Mouse (Mus musculus) megakaryocyte, adult 5-6 weeks (primary cell): ENCODE data around the gene Ddx10. TPM values are rescaled to one million over a fixed set of nuclear protein-coding genes. Genes with fewer than 3 reads are reported as not detected.
A peak's percentile ranks its signal among the peaks of the same experiment; 100 is the strongest.

Experiments
- ATAC-seq: 2 replicates; pipeline ENCODE4 v1.8.0; 2016; ENCODE audit warnings: mild to moderate bottlenecking, inconsistent platforms; ENCODE audit not compliant: poor library complexity, severe bottlenecking
- total RNA-seq, 2 experiments: library from RNA; stranded (forward) in 1 of 2; stranded (reverse) in 1 of 2; fragments of 153-499, 151-499 nt in 1 of 2; fragments of 221-1000, 200-1000 nt in 1 of 2; gene quantifications; 2 replicates each; pipeline versions ENCODE4 v1.2.3 to v1.2.4; 2015 to 2017

The Ddx10 gene
- total RNA-seq (2015) (24.0 and 24.7 TPM in 2 replicates), total RNA-seq (2017) (28.8 and 33.9 TPM in 2 replicates)

DNA sequence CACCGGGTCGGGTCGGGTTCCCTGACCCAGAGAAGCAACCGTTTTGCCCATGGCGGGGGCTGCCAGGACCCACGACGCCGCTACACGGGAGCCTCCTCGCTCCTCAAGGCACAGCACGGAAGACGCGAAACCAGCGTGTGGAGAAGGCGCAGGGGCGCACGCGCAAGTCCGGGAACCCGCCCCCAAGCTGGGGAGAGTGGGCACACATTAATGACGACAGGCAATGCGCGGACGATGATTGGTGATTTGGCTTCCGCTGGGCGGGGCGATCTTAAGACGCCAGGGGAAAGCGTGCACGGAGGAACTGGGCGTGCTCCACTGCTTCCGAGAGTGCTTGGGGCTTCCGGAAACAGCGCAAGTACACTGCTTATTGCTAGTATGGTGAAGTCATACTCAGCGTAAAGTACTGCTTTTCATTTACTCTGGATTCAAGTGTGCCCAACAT, at the start of gene Ddx10:
TSS of gene Ddx10 (minus strand) at position 101 of the 445 bp plus-strand sequence.
- peak; percentile 99 for ATAC-seq

DNA sequence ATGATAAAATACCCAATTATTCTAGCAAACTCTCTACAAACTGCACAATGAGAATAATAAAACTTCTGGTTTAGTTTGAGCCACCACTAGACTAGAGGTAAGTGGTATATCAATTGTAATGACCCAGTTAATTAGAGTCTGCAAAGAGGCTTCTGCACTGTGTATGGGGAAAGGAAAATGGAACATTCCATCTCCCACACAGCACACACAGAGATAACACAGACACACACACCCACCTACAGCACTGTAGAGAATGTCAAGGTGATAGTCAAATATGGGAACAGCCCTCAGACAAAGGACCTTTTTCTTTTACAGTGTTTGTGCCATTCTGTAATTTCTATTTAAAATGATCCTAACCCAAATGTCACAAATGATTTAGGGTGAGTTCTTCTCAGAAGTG, 45.0 kb upstream of the Ddx10 start:
- ATAC-seq, result no peak

DNA sequence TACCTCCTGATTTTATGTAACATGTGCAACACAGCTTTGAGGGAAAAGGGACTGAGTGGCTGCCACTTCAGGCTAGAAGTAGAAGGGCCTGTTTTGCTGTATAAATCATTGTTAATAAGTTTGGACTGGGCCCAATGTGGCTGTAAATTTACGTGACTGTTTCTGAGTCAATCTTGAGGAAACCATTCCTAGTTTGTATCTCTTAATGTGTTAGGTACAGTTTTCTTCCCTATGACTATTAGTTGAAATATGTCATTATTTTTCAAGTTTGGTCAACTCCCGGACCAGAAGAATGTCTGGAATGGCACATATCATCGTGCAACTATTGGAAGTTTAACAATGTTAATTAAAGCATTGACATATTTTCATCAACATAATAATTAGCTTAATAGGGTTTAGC, 42.2 kb upstream of the Ddx10 start:
- ATAC-seq, result no peak

DNA sequence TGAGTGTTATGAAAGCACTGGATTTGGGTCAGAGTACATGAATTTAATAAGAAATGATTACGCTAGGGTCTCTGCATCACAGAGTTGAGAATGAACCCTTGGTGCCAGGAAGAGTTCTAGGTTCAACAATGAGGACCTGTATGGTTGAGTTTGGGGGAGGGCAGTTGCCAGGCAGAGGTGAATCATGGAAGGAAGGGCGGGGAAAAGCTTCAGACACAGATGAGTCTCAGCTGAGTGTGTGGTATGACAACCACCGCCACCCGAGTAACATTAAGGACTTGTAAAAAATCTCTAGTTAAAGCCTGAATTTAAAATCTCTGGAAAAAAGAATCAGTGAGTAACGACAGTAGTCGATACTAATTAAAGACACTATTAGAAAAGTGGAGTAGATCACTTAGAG, 38.9 kb upstream of the Ddx10 start:
- no peak for ATAC-seq

DNA sequence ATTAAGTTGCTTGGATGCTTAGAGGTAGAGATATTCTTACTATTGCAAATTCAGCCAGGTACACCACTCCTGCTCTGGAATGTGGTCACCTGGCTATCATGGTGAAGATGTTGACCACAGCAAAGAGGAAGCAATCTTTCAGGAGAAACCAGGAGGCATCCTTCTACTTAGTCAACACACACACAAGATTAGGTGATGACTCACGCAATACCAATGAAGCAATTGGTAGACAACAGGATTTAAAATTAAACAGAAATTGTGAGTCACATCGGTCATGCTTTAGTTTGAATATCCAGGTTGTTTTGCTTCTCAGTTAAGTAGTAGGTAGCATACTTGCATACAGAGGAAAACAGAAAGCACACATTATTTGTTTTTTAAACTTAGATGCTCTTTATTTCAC, 31.1 kb upstream of the Ddx10 start:
- ATAC-seq, result no peak

DNA sequence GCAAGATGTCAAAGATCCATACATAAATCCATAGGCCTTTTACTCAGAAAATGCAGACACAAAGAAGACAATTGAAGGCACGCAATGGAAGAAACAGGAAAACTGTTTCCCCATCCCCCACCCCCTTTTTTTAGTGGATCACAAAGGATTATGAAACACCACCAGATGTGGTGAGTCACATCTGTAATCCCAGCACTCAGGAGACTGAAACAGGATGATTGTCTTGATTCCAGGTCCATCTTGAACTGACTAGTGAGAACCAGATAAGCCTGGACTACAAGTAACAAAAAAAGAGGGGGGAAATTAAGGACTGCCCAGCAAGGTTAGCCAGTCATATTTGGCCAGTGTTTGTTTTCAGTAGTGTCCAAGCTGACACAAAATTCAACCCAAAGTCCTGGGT, 28.5 kb upstream of the Ddx10 start:
- no peak for ATAC-seq

DNA sequence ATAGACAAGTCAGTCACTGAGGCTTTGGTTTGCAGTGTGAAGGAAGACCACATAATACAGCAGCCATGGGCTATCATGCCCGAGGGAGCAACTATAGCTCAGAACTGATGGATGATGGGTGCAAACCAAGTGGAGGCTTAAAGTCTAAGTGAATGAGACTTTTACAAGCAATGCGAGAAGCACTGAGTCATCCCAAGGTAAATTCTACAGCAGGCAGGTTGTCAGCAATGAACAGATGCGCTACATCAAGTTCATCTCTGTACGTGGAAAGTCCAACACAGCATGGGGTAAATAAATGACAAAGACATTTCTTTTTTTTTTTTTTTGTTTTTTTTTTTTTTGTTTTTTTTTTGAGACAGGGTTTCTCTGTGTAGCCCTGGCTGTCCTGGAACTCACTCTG, 24.9 kb upstream of the Ddx10 start:
- ATAC-seq, result no peak

DNA sequence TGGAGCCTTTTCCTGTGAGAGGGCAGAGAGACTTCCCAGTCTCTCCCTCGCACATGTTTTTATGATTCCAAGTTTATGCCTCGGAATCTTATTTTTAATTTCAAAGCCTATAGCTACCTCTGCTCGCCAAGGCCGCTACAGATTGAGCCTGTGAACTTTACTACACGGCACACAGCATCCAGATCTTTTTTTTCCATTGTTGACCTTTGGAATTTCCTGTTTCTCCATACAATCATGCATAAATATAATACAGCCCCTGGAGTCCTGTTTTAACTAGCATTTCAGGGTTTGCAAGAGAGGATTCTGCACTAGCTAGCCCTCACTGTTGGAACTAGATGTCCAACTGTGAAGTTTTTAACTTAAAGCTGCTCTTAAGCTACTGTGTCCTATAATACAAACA, 24.4 kb upstream of the Ddx10 start:
- ATAC-seq, result no peak

DNA sequence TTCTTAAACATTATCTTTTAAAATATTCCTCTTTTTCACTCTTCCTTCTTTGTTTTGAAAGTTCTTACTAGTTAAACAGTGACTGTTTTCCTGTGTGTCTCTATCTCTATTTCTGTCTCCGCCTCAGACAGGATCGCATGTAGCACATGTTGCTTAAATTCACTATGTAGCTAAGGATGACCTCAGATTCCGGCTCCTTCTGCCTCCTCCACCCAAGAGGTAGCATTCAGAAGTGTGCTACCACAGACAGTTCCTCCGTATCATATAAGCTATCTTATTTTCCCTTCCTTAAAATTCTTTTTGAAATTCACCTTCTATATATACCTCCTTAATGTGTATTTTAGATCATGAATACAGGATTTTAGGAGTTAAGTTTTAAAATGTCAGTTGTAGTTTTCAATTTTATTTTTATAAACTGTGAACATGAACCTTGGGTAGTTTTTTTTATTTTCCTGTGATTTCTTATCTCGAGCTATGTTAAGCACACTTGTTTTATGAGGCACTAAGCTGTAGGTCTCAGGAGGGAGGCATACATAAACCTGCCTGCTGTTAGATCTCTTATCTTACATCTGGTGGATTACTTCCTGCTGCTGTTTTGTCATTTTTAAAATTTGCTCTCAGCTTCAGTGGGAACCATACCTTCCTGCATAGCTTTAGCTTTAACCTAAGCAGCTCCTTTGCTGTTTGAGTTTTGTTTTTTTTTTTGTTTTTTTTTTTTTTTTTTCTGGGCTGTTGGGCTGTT, 23.6 kb upstream of the Ddx10 start:
- no peak for ATAC-seq

DNA sequence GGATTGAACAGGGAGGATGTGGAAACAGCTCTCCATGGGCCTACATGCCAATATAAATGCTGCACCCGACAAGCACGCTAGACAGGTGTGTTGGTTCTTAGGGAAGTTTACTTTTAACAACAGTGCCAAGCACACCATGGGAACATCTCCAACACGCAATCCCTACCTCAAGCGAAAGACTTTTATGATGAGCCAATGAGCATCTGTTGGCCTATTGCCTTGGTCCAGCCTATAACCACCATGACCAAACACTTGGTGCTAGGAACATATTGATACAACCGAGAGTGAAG, 21.6 kb upstream of the Ddx10 start:
- ATAC-seq, result no peak

DNA sequence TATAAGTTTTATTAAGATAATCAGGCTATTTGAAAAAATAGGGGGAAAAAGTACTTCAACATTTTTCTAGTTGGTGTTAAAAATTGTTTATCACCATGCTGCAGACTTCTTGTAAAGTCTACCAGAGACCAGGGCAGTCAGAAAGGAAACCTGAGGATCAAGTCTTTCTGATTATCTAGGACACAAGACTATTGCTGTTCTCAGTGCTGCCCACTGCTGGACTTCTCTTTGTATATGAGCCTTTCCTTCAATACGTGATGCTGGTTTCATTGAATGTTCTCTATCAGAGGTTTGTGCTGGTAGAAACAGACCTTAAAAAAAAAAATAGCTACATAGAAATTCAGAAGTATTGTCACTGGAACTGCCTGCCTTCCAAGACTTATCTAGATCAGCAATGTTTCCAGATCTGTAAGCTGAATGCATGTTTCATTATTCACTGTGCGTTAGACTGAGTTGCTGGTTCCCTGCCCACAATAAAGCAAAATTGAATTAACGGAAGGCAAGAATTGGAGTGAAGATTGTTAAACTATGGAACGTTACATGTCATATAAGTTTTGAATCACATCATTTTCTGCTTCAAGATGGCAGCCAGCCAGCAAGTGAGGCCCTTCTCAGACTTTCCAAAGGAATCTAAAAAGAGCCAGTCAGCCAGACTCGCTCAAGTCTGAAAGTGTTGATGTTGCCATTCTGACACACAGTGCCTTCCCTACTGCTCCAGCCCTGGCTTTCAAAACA, 21.0 kb upstream of the Ddx10 start:
- ATAC-seq, result no peak

DNA sequence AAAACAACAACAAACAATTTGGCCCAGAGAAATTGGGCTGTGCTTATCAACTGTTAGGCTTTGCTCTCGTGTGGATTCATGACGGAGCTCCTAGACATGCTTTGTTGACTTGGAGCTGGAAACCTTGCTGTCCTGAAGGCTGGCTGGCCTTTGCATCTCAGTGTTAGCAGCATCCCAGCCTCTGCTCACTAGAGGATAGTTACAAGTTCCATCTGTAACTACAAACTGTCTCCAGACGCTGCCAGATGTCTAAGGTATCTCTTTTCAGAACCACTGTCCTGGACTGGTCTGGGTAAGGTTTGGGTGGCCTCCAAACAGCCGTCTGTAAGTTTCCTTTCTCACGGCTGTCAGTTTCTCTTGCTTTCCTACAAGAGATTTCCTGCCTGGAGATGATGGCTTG, 20.2 kb upstream of the Ddx10 start:
- ATAC-seq, result no peak

DNA sequence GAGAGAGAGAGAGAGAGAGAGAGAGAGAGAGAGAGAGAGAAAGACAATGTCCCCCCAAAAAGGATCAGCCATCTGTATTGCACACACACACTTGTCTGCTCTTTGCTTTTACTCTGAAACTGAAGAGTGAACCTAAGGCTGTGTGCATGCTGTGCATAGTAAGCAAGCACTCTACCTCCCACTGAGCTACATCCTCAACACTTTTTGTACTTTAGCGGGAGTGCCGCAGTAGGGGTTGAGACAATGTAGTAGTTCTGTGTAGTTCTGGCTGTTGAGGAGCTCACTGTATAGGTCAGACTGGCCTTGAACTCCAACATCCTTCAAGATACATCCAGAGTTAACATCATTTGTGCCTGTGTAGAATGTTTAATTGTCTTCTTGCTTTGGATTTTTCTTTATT, 17.7 kb upstream of the Ddx10 start:
- ATAC-seq, result no peak

DNA sequence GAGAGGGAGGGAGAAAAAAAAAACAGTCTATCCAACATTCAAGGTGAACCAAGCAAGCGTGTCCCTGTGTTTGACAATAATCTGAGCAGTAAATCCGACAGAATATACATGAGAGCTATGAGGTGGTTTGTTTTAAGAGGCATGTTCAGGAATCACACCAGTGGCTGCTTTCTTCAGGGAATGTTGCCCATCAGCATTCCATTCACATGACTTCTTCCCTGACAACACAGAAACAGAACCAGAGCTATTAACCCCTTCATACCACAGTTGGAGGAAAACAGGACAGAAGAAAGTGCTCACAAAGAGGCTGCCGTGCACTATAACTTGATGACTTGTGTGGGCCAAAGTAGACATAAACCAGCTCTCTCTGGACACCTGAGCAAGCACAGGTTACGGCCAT, 16.5 kb upstream of the Ddx10 start:
- ATAC-seq, result no peak

DNA sequence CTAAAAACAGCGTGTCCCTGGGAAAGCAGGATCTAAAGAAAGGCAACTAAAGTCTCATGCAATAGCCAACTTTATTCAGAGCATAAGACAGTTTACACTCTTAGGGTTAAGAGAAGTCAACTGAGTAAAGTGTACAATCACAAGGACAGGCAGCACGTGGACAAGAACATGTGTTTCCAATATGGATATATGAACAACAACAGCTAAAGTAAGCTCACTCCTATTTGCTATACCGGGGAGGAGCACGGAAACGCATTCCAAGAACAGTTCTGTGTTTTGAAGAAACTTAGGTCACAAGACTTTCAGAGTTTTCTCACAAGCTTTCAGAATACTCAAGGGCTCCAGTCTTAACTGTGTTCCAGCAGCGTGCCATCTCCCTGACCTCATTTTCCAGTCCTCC, 10.3 kb upstream of the Ddx10 start:
- no peak for ATAC-seq

DNA sequence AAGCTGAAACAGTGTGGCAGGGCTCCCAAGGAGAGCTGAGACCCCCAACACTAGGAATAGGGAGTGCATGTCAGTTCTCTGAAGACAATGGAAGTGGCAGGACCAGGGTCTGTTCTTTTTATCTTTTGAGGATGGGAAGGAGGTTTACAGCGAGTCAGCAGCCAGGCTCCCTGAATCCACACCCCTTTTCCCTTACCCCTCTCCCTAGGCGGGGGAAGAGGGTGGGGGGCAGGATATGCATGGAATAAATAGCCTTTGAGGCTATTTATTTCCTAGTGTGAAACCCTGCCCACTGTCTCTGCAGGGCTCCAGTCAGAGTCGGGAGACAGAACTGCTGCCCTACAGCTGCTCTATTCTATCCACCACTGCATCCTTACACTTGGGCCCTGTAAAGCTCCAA, 9.9 kb upstream of the Ddx10 start:
- no peak for ATAC-seq

DNA sequence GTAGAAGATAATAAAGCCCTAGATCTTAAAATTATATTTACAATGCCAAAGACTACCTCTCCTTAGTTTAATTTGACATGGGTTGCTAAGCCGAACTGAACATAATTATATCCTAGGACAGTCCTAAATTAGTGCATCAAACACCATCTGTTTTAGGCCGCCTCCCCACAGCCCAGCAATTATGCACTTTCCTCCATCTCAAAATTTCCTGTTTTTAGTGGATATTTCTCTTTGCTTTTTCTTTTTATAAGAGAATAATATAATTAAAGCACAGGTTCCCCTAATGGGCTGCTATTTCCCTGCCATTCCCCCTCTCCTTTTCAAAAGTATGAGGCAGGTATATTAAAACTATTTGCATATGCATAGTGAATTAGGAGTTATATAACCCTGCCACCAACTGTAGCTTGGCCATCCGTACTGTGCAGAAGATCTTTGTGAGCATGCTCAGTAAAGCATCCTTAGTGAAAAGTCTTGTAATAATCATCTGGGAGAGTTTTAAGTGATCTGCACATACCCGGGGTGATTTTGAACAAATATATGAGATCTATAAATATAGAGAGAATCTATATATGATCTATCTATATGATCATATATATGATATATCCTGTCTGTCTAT, 8.9 kb upstream of the Ddx10 start:
- ATAC-seq, result no peak

DNA sequence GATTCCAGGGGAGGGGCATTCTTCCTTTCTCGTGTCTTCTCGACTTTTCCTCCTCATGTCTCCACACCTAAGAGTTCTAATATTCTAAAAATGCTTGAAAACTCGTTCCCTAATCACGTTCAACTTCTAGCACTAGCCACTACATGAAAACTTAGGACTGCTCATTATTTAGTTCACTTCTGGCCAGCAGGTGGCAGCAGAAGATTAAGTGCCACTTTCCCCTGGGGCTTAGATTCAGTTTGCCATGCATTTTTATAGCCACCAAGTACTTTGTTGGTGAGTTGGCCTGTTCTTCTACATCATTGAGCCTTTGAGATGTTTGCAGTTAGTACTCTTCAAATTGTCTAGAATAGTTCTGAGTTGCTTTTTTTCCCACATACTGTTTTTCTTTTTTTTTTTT, 6.5 kb upstream of the Ddx10 start:
- peak; percentile 82 for ATAC-seq

DNA sequence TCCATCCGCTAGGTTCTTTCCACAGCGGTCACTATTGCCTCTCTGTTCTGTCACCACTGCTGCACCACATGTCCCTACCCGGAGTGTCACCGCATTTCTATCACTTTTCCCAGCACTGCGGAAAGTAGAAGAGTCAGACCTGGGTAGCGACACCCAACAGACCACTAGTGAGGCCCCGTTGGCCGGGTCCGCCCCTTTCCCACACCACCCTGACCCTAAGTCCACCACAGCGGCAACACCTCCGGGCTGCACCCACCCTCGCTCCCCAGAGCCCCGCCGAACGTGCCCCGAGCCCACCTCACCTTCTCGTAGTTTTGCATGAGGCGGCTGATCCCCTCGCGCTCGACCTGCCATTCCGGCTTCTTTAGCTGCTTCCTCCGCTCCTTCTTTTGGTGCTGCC, 337 bp downstream of the Ddx10 start:
- peak; percentile 28 for ATAC-seq

DNA sequence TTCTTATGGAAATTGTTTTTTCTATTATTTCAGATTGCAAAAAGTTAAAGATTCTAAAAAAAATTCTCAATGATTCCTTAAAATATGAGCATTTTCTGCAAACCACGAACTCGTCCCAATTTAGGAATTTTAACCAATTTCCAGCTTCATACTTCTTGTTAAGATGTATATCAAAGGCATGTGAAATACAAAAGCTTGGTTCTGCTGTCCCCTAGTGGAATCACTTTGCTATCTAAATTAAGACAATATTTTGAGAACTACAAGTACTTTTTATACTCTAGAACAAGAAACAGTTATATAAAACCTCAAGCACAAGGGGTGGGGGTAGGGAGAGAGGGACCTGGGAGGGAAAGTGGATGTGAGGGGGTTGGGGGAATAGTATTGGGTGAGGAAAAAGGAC, 29.7 kb downstream of the Ddx10 start:
- no peak for ATAC-seq

DNA sequence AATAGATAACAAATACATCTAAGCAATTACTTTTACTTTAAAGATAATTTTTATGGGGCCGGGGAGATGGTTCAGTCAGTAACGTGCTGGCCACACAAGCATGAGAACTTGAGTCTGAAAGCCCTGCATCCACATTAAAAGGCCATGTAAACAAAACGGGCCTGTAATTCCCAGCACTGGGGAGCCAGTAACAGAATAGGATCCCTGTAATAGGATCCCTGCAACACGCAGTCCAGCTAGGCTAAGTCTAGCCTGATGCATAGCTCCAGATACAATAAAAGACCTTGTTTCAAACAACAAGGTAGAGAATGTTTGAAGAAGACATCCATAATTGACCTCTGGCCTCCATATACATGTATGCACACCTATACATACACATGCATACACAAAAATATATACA, 39.6 kb downstream of the Ddx10 start:
- no peak for ATAC-seq

DNA sequence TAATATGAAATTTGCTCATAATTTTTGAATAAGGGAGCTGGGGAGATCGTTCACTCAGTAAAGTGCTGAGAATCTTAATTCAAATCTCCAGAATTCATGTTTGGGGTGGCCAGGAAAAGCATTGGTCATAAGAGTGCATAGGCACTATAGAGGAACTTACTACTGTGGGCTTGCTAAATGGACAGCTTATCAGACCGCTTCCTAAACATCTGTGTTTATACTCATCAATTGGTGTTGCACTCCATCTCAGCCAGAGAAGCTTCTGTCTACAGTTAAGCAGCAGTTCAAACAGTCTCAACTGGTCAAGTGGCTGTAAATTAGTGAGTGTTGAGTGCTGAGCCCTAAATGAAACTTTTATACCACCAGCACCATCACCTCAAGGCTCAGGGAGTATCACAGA, 73.3 kb downstream of the Ddx10 start:
- ATAC-seq, result no peak
